Mouse (Mus musculus) MEL (cell line): ENCODE data around the gene Dnajc2. TPM values are rescaled to one million over a fixed set of nuclear protein-coding genes. Genes with fewer than 3 reads are reported as not detected.
A peak's percentile ranks its signal among the peaks of the same experiment; 100 is the strongest.

Experiments used
- DNase-seq: peaks from one replicate; pipeline ENCODE4 v3.0.0; 2011; ENCODE audit warnings: low read depth, low spot score
- H3K27ac ChIP-seq: 2 replicates; pipeline ENCODE4 v1.5.1; 2012; ENCODE audit warnings: low read depth, mild to moderate bottlenecking, control low read depth, low read length, moderate library complexity; ENCODE audit not compliant: control insufficient read depth
- H3K27me3 ChIP-seq, 2 experiments: fragments of 150-350 bp in 1 of 2; sonication (generic) in 1 of 2; 2 replicates each; pipeline ENCODE4 v1.6.1; 2012; ENCODE audit warnings: low read length in 2 of 2, mild to moderate bottlenecking in 2 of 2, improper control_type of control experiment in 1 of 2, moderate library complexity in 1 of 2; ENCODE audit not compliant: insufficient read depth in 2 of 2, control insufficient read depth in 1 of 2
- H3K36me3 ChIP-seq, 2 experiments: 2 replicates each; pipeline ENCODE4 v1.6.1; 2012 to 2014; ENCODE audit warnings: low read length in 2 of 2, improper control_type of control experiment in 1 of 2, inconsistent platforms in 1 of 2, mild to moderate bottlenecking in 1 of 2; ENCODE audit not compliant: insufficient read depth in 2 of 2, control insufficient read depth in 1 of 2
- H3K4me1 ChIP-seq, 2 experiments: fragments of 150-350 bp in 1 of 2; sonication (generic) in 1 of 2; 2 replicates each; pipeline ENCODE4 v1.6.1; 2012; ENCODE audit warnings: low read length in 2 of 2, improper control_type of control experiment in 1 of 2, mild to moderate bottlenecking in 1 of 2; ENCODE audit not compliant: insufficient read depth in 2 of 2, control insufficient read depth in 1 of 2
- H3K4me3 ChIP-seq, 2 experiments: fragments of 150-350 bp in 1 of 2; sonication (generic) in 1 of 2; 2 replicates each; pipeline ENCODE4 v1.5.1; 2012; ENCODE audit warnings: low read depth in 2 of 2, low read length in 2 of 2, mild to moderate bottlenecking in 2 of 2, moderate library complexity in 2 of 2, control low read depth in 1 of 2, improper control_type of control experiment in 1 of 2; ENCODE audit not compliant: control insufficient read depth in 1 of 2, insufficient read depth in 1 of 2
- H3K79me2 ChIP-seq: 2 replicates; pipeline ENCODE4 v1.6.1; 2012; ENCODE audit warnings: mild to moderate bottlenecking, low read length, moderate library complexity; ENCODE audit not compliant: control insufficient read depth, poor library complexity, insufficient read depth
- H3K9ac ChIP-seq: 2 replicates; pipeline ENCODE4 v1.6.1; 2012; ENCODE audit warnings: low read depth, mild to moderate bottlenecking, control low read depth, low read length, moderate library complexity; ENCODE audit not compliant: control insufficient read depth, poor library complexity, severe bottlenecking
- H3K9me3 ChIP-seq: fragments of 150-350 bp; sonication (generic); replicated peaks from 2 replicates; pipeline ENCODE4 v1.6.1; 2012; ENCODE audit warnings: mild to moderate bottlenecking, low read length, improper control_type of control experiment, moderate library complexity; ENCODE audit not compliant: insufficient read depth
- BHLHE40 ChIP-seq: IDR thresholded peaks from 2 replicates; pipeline ENCODE4 v1.6.1; 2012; ENCODE audit warnings: low read depth, mild to moderate bottlenecking, inconsistent platforms, low read length, improper control_type of control experiment, borderline replicate concordance
- CHD2 ChIP-seq: IDR thresholded peaks from 2 replicates; pipeline ENCODE4 v1.6.1; 2011; ENCODE audit warnings: low read length, improper control_type of control experiment
- CTCF ChIP-seq, 3 experiments: IDR thresholded peaks in 2 of 3; conservative IDR thresholded peaks in 1 of 3; 2 replicates each; pipeline ENCODE4 v1.5.1; 2011 to 2012; ENCODE audit warnings: low read length in 3 of 3, low read depth in 2 of 3, mild to moderate bottlenecking in 2 of 3, improper control_type of control experiment in 1 of 3, inconsistent platforms in 1 of 3, mixed read lengths in 1 of 3, moderate library complexity in 1 of 3; ENCODE audit not compliant: control insufficient read depth in 1 of 3, insufficient read depth in 1 of 3, poor library complexity in 1 of 3, severe bottlenecking in 1 of 3
- ELF1 ChIP-seq: IDR thresholded peaks from 2 replicates; pipeline ENCODE4 v1.6.1; 2014; ENCODE audit warnings: low read depth, mild to moderate bottlenecking, inconsistent platforms, low read length, improper control_type of control experiment, moderate library complexity
- EP300 ChIP-seq, 2 experiments: IDR thresholded peaks; 2 replicates each; pipeline ENCODE4 v1.6.1; 2011; ENCODE audit warnings: improper control_type of control experiment in 2 of 2, low read length in 2 of 2, low read depth in 1 of 2, mild to moderate bottlenecking in 1 of 2
- JUND ChIP-seq: IDR thresholded peaks from 2 replicates; pipeline ENCODE4 v1.6.1; 2011; ENCODE audit warnings: low read depth, mild to moderate bottlenecking, improper control_type of control experiment, low read length
- KAT2A ChIP-seq: conservative IDR thresholded peaks from 2 replicates; pipeline ENCODE4 v1.6.1; 2012; ENCODE audit warnings: low read depth, low read length, improper control_type of control experiment, inconsistent platforms
- MAFK ChIP-seq: IDR thresholded peaks from 2 replicates; pipeline ENCODE4 v1.6.1; 2011; ENCODE audit warnings: low read depth, mild to moderate bottlenecking, low read length, improper control_type of control experiment, borderline replicate concordance
- MAX ChIP-seq: IDR thresholded peaks from 2 replicates; pipeline ENCODE4 v1.6.1; 2011; ENCODE audit warnings: low read length, improper control_type of control experiment
- MEF2A ChIP-seq: IDR thresholded peaks from 2 replicates; pipeline ENCODE4 v1.6.1; 2014; ENCODE audit warnings: low read depth, mild to moderate bottlenecking, inconsistent platforms, low read length, improper control_type of control experiment; ENCODE audit not compliant: poor library complexity, insufficient replicate concordance, severe bottlenecking; ENCODE audit errors: extremely low read depth
- MXI1 ChIP-seq: IDR thresholded peaks from 2 replicates; pipeline ENCODE4 v1.6.1; 2011; ENCODE audit warnings: mild to moderate bottlenecking, low read depth, low read length, improper control_type of control experiment
- MYC ChIP-seq: IDR thresholded peaks from 2 replicates; pipeline ENCODE4 v1.6.1; 2011; ENCODE audit warnings: low read depth, mild to moderate bottlenecking, low read length, improper control_type of control experiment, moderate library complexity
- NELFE ChIP-seq: IDR thresholded peaks from 2 replicates; pipeline ENCODE4 v1.6.1; 2011; ENCODE audit warnings: low read depth, low read length, improper control_type of control experiment
- NRF1 ChIP-seq: IDR thresholded peaks from 2 replicates; pipeline ENCODE4 v1.6.1; 2014; ENCODE audit warnings: low read depth, mild to moderate bottlenecking, inconsistent platforms, low read length, improper control_type of control experiment, moderate library complexity; ENCODE audit not compliant: poor library complexity, insufficient read depth, severe bottlenecking
- POLR2A ChIP-seq, 2 experiments: IDR thresholded peaks; 2 replicates each; pipeline ENCODE4 v1.6.1; 2011 to 2012; ENCODE audit warnings: low read length in 2 of 2, mild to moderate bottlenecking in 2 of 2, control low read depth in 1 of 2, improper control_type of control experiment in 1 of 2, low read depth in 1 of 2, moderate library complexity in 1 of 2; ENCODE audit not compliant: control insufficient read depth in 1 of 2, insufficient read depth in 1 of 2, poor library complexity in 1 of 2
- POLR2AphosphoS5 ChIP-seq: IDR thresholded peaks from 2 replicates; pipeline ENCODE4 v1.6.1; 2012; ENCODE audit warnings: low read depth, borderline replicate concordance, mild to moderate bottlenecking, inconsistent platforms, low read length, moderate library complexity, mixed read lengths
- RAD21 ChIP-seq: IDR thresholded peaks from 2 replicates; pipeline ENCODE4 v1.6.1; 2011; ENCODE audit warnings: mild to moderate bottlenecking, low read depth, low read length, improper control_type of control experiment
- RCOR1 ChIP-seq: IDR thresholded peaks from 2 replicates; pipeline ENCODE4 v1.6.1; 2012; ENCODE audit warnings: low read depth, mild to moderate bottlenecking, inconsistent platforms, low read length, improper control_type of control experiment
- SMC3 ChIP-seq: IDR thresholded peaks from 2 replicates; pipeline ENCODE4 v1.6.1; 2011; ENCODE audit warnings: low read depth, low read length, improper control_type of control experiment
- TBP ChIP-seq: IDR thresholded peaks from 2 replicates; pipeline ENCODE4 v1.8.0; 2011; ENCODE audit warnings: low read depth, low read length, improper control_type of control experiment
- USF1 ChIP-seq: IDR thresholded peaks from 2 replicates; pipeline ENCODE4 v1.6.1; 2014; ENCODE audit warnings: low read depth, mild to moderate bottlenecking, inconsistent platforms, low read length, improper control_type of control experiment, moderate library complexity
- ZKSCAN1 ChIP-seq: IDR thresholded peaks from 2 replicates; pipeline ENCODE4 v1.6.1; 2012; ENCODE audit warnings: low read depth, mild to moderate bottlenecking, inconsistent platforms, low read length, improper control_type of control experiment, moderate library complexity
- polyA plus RNA-seq, 2 experiments: library from polyadenylated mRNA; stranded (reverse) in 1 of 2; unstranded in 1 of 2; fragments of >175 nt in 1 of 2; fragments of >200 nt in 1 of 2; gene quantifications; 2 replicates each; pipeline versions ENCODE4 v1.2.1 to v1.2.4; 2012; ENCODE audit warnings: low replicate concordance in 2 of 2, low read depth in 1 of 2; ENCODE audit not compliant: insufficient read length in 2 of 2, insufficient read depth in 1 of 2, missing spikeins in 1 of 2
- total RNA-seq: library from RNA; depleted of rRNA; stranded (reverse); fragments of 300-350 nt; gene quantifications from 2 replicates; pipeline ENCODE4 v1.2.3, GENCODE M21; 2012

The Dnajc2 gene
- total and polyA plus RNA-seq, 3 experiments = 64.7 to 211 (median 199) TPM

GRCm38 (mm10) chr5:21735584-21735983, 49.5 kb downstream of the Dnajc2 start (continued):
- TF ChIP-seq CTCF (IDR thresholded peaks at IDR 0.05 in 2 of 3, conservative IDR thresholded peaks at IDR 0.05 in 1 of 3; ENCODE audit: control insufficient read depth in 1 of 3, insufficient read depth in 1 of 3, low read depth in 2 of 3, low read length in 3 of 3, poor library complexity in 1 of 3, severe bottlenecking in 1 of 3) (peak; percentile 95 to 100 (median 99)), BHLHE40 (no peak), ELF1 (peak; percentile 46; the same call in 1 of the 2 replicates), MAFK (no peak), MXI1 (peak; percentile 67), POLR2AphosphoS5 (no peak), CHD2 (no peak), RAD21 (peak; percentile 93), RCOR1 (peak; percentile 13; the same call in 1 of the 2 replicates), JUND (0 out of 2 replicates have a peak, but pooled peaks have one; percentile 36), MAX (no peak), ZKSCAN1 (no peak), EP300 (IDR thresholded peaks at IDR 0.05; ENCODE audit: low read depth in 1 of 2, low read length in 2 of 2) (no peak), SMC3 (peak; percentile 92), MYC (0 out of 2 replicates have a peak, but pooled peaks have one; percentile 13), KAT2A (no peak), NELFE (peak; percentile 27; the same call in 1 of the 2 replicates), TBP (0 out of 2 replicates have a peak, but pooled peaks have one; percentile 45), MEF2A (no peak), USF1 (no peak), POLR2A (IDR thresholded peaks at IDR 0.05; ENCODE audit: control insufficient read depth in 1 of 2, insufficient read depth in 1 of 2, low read depth in 1 of 2, low read length in 2 of 2, poor library complexity in 1 of 2) (peak in 1 of 2 experiments; percentile 42; a peak in 2 of 4 replicates)

DNA sequence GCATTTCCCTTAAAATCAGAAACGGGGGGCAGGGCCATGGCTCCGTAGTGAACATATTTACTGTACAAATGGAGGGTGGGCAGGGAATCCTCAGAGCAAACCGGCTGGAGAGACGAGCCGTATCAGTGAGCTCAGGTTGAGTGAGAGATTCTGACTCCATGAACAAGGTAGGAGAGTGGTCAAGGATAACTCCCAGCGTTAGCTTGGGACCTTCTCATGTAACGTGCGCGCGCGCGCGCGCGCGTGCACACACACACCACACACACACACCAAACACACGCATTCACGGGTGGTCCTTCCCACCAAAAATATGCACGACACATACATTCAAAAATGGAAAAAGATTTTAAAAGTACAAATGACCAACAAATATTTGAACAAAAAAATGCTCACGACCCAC, 50.0 kb downstream of the Dnajc2 start:
- Histone ChIP-seq H3K79me2 (peaks cover 16% of the 10 kb centered on the region), H3K9me3 (no peaks in the 10 kb centered on the region), H3K9ac (peak overlapping the region; percentile 76), H3K27me3 (no peaks in the 10 kb centered on the region), H3K4me3 (peak overlapping the region; percentile 79 to 95), H3K27ac (no peak overlapping the region), H3K4me1 (peaks cover 0 to 14% of the 10 kb centered on the region in 2 experiments; a peak in 3 of 4 replicates), H3K36me3 (peaks cover 0 to 9% of the 10 kb centered on the region in 2 experiments; a peak in 2 of 4 replicates)
- peak; percentile 56 for DNase-seq
- peak; percentile 32; the same call in 1 of the 2 replicates for TF ChIP-seq NRF1
- TF ChIP-seq NELFE = no peak
